Mouse (Mus musculus): ENCODE data around the gene Actn1. TPM values are rescaled to one million over a fixed set of nuclear protein-coding genes. Genes with fewer than 3 reads are reported as not detected.

Gene Actn1
- polyA plus RNA-seq, 1 experiment = 193 TPM

- Histone ChIP-seq H3K4me3 (ENCODE audit: low read depth, low read length) (no peak overlapping the region), H3K9me3 (replicated peaks; ENCODE audit: control insufficient read depth, insufficient read depth, low read length, poor library complexity, severe bottlenecking) (no peaks in the 10 kb centered on the region), H3K4me1 (ENCODE audit: control insufficient read depth, insufficient read depth, low read length) (peaks cover 10% of the 10 kb centered on the region), H3K36me3 (ENCODE audit: control insufficient read depth, insufficient read depth, low read length, poor library complexity, severe bottlenecking) (no peaks in the 10 kb centered on the region), H3K27ac (ENCODE audit: insufficient read depth, low read length) (no peak overlapping the region), H3K9ac (ENCODE audit: low read depth, poor library complexity, severe bottlenecking) (no peak overlapping the region), H3K27me3 (ENCODE audit: control insufficient read depth, insufficient read depth, low read length, poor library complexity, severe bottlenecking) (no peaks in the 10 kb centered on the region)
- no peak for TF ChIP-seq POLR2A (IDR thresholded peaks at IDR 0.05; ENCODE audit: insufficient read depth, low read length)
Measured at GRCm38 (mm10) chr12:80232840-80233218, 27.3 kb downstream of the Actn1 start.

- no peaks in the 10 kb centered on the region for H3K27me3 ChIP-seq (ENCODE audit: control insufficient read depth, insufficient read depth, low read length, poor library complexity, severe bottlenecking)
- H3K9me3 ChIP-seq (replicated peaks; ENCODE audit: control insufficient read depth, insufficient read depth, low read length, poor library complexity, severe bottlenecking) = no peaks in the 10 kb centered on the region
- TF ChIP-seq POLR2A (IDR thresholded peaks at IDR 0.05; ENCODE audit: insufficient read depth, low read length) (no peak), EP300 (IDR thresholded peaks at IDR 0.05; ENCODE audit: insufficient read depth, low read depth, low read length) (no peak), CTCF (IDR thresholded peaks at IDR 0.05; ENCODE audit: low read depth, low read length) (no peak)
- H3K4me3 ChIP-seq (ENCODE audit: low read depth, low read length) = no peak overlapping the region
- peaks cover 10% of the 10 kb centered on the region for H3K4me1 ChIP-seq (ENCODE audit: control insufficient read depth, insufficient read depth, low read length)
- H3K27ac ChIP-seq (ENCODE audit: insufficient read depth, low read length) = no peak overlapping the region
- H3K9ac ChIP-seq (ENCODE audit: low read depth, poor library complexity, severe bottlenecking) = no peak overlapping the region
- no peaks in the 10 kb centered on the region for H3K36me3 ChIP-seq (ENCODE audit: control insufficient read depth, insufficient read depth, low read length, poor library complexity, severe bottlenecking)
Measured at GRCm38 (mm10) chr12:80232076-80232839, 27.9 kb downstream of the Actn1 start.

GRCm38 (mm10) chr12:80231317-80231716 is 28.9 kb downstream of the Actn1 start:
- no peak overlapping the region for H3K4me3 ChIP-seq (ENCODE audit: low read depth, low read length)
- H3K4me1 ChIP-seq (ENCODE audit: control insufficient read depth, insufficient read depth, low read length) = peaks cover 16% of the 10 kb centered on the region
- no peaks in the 10 kb centered on the region for H3K36me3 ChIP-seq (ENCODE audit: control insufficient read depth, insufficient read depth, low read length, poor library complexity, severe bottlenecking)
- TF ChIP-seq POLR2A (IDR thresholded peaks at IDR 0.05; ENCODE audit: insufficient read depth, low read length) = no peak
- H3K9me3 ChIP-seq (replicated peaks; ENCODE audit: control insufficient read depth, insufficient read depth, low read length, poor library complexity, severe bottlenecking) = no peaks in the 10 kb centered on the region
- no peaks in the 10 kb centered on the region for H3K27me3 ChIP-seq (ENCODE audit: control insufficient read depth, insufficient read depth, low read length, poor library complexity, severe bottlenecking)
- H3K9ac ChIP-seq (ENCODE audit: low read depth, poor library complexity, severe bottlenecking) = no peak overlapping the region
- no peak overlapping the region for H3K27ac ChIP-seq (ENCODE audit: insufficient read depth, low read length)

- Histone ChIP-seq H3K9ac (ENCODE audit: low read depth, poor library complexity, severe bottlenecking) (no peak overlapping the region), H3K4me3 (ENCODE audit: low read depth, low read length) (no peak overlapping the region), H3K27ac (ENCODE audit: insufficient read depth, low read length) (no peak overlapping the region), H3K9me3 (replicated peaks; ENCODE audit: control insufficient read depth, insufficient read depth, low read length, poor library complexity, severe bottlenecking) (no peaks in the 10 kb centered on the region), H3K36me3 (ENCODE audit: control insufficient read depth, insufficient read depth, low read length, poor library complexity, severe bottlenecking) (no peaks in the 10 kb centered on the region), H3K27me3 (ENCODE audit: control insufficient read depth, insufficient read depth, low read length, poor library complexity, severe bottlenecking) (no peaks in the 10 kb centered on the region), H3K4me1 (ENCODE audit: control insufficient read depth, insufficient read depth, low read length) (peaks cover 16% of the 10 kb centered on the region)
- TF ChIP-seq EP300 (IDR thresholded peaks at IDR 0.05; ENCODE audit: insufficient read depth, low read depth, low read length) = no peak
- no peak for TF ChIP-seq POLR2A (IDR thresholded peaks at IDR 0.05; ENCODE audit: insufficient read depth, low read length)
Measured at GRCm38 (mm10) chr12:80230854-80231253, 29.3 kb downstream of the Actn1 start.

GRCm38 (mm10) chr12:80230111-80230700 is 30.0 kb downstream of the Actn1 start:
- H3K27me3 ChIP-seq (ENCODE audit: control insufficient read depth, insufficient read depth, low read length, poor library complexity, severe bottlenecking) = no peaks in the 10 kb centered on the region
- no peak for TF ChIP-seq EP300 (IDR thresholded peaks at IDR 0.05; ENCODE audit: insufficient read depth, low read depth, low read length)
- TF ChIP-seq CTCF (IDR thresholded peaks at IDR 0.05; ENCODE audit: low read depth, low read length) = no peak
- no peak for TF ChIP-seq POLR2A (IDR thresholded peaks at IDR 0.05; ENCODE audit: insufficient read depth, low read length)
- H3K4me1 ChIP-seq (ENCODE audit: control insufficient read depth, insufficient read depth, low read length) = peaks cover 19% of the 10 kb centered on the region
- H3K9me3 ChIP-seq (replicated peaks; ENCODE audit: control insufficient read depth, insufficient read depth, low read length, poor library complexity, severe bottlenecking) = no peaks in the 10 kb centered on the region
- H3K27ac ChIP-seq (ENCODE audit: insufficient read depth, low read length) = no peak overlapping the region
- H3K4me3 ChIP-seq (ENCODE audit: low read depth, low read length) = no peak overlapping the region
- H3K9ac ChIP-seq (ENCODE audit: low read depth, poor library complexity, severe bottlenecking) = no peak overlapping the region
- H3K36me3 ChIP-seq (ENCODE audit: control insufficient read depth, insufficient read depth, low read length, poor library complexity, severe bottlenecking) = no peaks in the 10 kb centered on the region

GRCm38 (mm10) chr12:80229010-80229800 is 31.0 kb downstream of the Actn1 start:
- Histone ChIP-seq H3K9ac (ENCODE audit: low read depth, poor library complexity, severe bottlenecking) (no peak overlapping the region), H3K9me3 (replicated peaks; ENCODE audit: control insufficient read depth, insufficient read depth, low read length, poor library complexity, severe bottlenecking) (no peaks in the 10 kb centered on the region), H3K27me3 (ENCODE audit: control insufficient read depth, insufficient read depth, low read length, poor library complexity, severe bottlenecking) (no peaks in the 10 kb centered on the region), H3K36me3 (ENCODE audit: control insufficient read depth, insufficient read depth, low read length, poor library complexity, severe bottlenecking) (no peaks in the 10 kb centered on the region), H3K4me3 (ENCODE audit: low read depth, low read length) (no peak overlapping the region), H3K27ac (ENCODE audit: insufficient read depth, low read length) (peak overlapping the region; percentile 91), H3K4me1 (ENCODE audit: control insufficient read depth, insufficient read depth, low read length) (peaks cover 26% of the 10 kb centered on the region)
- no peak for TF ChIP-seq POLR2A (IDR thresholded peaks at IDR 0.05; ENCODE audit: insufficient read depth, low read length)
- TF ChIP-seq EP300 (IDR thresholded peaks at IDR 0.05; ENCODE audit: insufficient read depth, low read depth, low read length) = no peak
- TF ChIP-seq CTCF (IDR thresholded peaks at IDR 0.05; ENCODE audit: low read depth, low read length) = no peak
